Mouse (Mus musculus): ENCODE data around the gene Saxo2.

Saxo2 gene

DNA sequence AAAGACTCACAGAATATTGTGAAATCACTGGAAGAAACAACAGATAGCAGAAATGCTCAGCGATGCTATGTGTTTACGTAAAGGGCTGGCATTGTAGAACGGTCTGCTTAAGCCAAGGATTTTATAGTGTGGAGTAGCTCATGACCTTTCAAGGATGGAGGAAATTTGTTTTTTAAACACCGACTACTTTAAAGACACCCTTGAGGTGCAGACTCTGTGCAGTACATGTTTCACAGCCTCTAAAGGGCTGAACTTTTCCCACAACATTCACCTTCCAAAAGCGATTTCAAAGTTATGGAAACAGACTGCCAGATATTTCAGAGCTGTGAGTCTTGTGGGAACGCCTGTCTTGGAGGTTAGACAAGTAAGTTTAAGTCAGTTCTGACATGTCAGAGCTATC, 57.4 kb downstream of the Saxo2 start:
- H3K36me3 ChIP-seq (ENCODE audit: control insufficient read depth, insufficient read depth, low read length, poor library complexity, severe bottlenecking), result no peaks in the 10 kb centered on the region
- no peak for DNase-seq (ENCODE audit: low read depth, low spot score)
- H3K27me3 ChIP-seq (ENCODE audit: control insufficient read depth, insufficient read depth, low read length, poor library complexity, severe bottlenecking), result no peaks in the 10 kb centered on the region

Data from splenic B cell, adult 2 months (primary cell).